Mouse (Mus musculus) embryonic facial prominence, embryonic 11.5 days (tissue): ENCODE measurements around the gene Fzd5. TPM values are rescaled to one million over a fixed set of nuclear protein-coding genes. Genes with fewer than 3 reads are reported as not detected.

Experiments used
- ATAC-seq: fragments of 200-750 bp; cut with Nextera tagmentation; replicated peaks from 2 replicates; pipeline ENCODE4 v1.8.0; 2017; ENCODE audit warnings: low read depth; ENCODE audit not compliant: insufficient number of reproducible peaks, low FRiP score, low TSS enrichment
- DNase-seq: peaks from one replicate; pipeline ENCODE4 v3.0.0-alpha.2; 2015; ENCODE audit warnings: low spot score
- H3K27ac ChIP-seq: fragments of 300-500 bp; sonication (generic); replicated peaks from 2 replicates; pipeline ENCODE4 v1.5.1; 2014; ENCODE audit warnings: mild to moderate bottlenecking, low read depth, low read length, control low read depth
- H3K27me3 ChIP-seq: fragments of 300-500 bp; sonication (generic); 2 replicates; pipeline ENCODE4 v1.6.1; 2014; ENCODE audit warnings: mild to moderate bottlenecking, low read length, moderate library complexity, mixed read lengths; ENCODE audit not compliant: control insufficient read depth, insufficient read depth
- H3K36me3 ChIP-seq: fragments of 300-500 bp; sonication (generic); replicated peaks from 2 replicates; pipeline ENCODE4 v1.6.1; 2014; ENCODE audit warnings: low read depth, mild to moderate bottlenecking, low read length, moderate library complexity, mixed read lengths; ENCODE audit not compliant: control insufficient read depth, insufficient read depth
- H3K4me1 ChIP-seq: fragments of 300-500 bp; sonication (generic); 2 replicates; pipeline ENCODE4 v1.6.1; 2014; ENCODE audit warnings: low read length, mixed read lengths; ENCODE audit not compliant: control insufficient read depth, insufficient read depth
- H3K4me2 ChIP-seq: fragments of 300-500 bp; sonication (generic); 2 replicates; pipeline ENCODE4 v1.6.1; 2014; ENCODE audit warnings: low read depth, mild to moderate bottlenecking, control low read depth, low read length, moderate library complexity
- H3K4me3 ChIP-seq: fragments of 300-500 bp; sonication (generic); 2 replicates; pipeline ENCODE4 v1.5.1; 2014; ENCODE audit warnings: low read depth, low read length, control low read depth
- H3K9ac ChIP-seq: fragments of 300-500 bp; sonication (generic); replicated peaks from 2 replicates; pipeline ENCODE4 v1.6.1; 2014; ENCODE audit warnings: mild to moderate bottlenecking, control low read depth, low read length
- H3K9me3 ChIP-seq: fragments of 300-500 bp; sonication (generic); replicated peaks from 2 replicates; pipeline ENCODE4 v1.6.1; 2016; ENCODE audit warnings: mild to moderate bottlenecking, low read length, inconsistent platforms, mixed read lengths; ENCODE audit not compliant: control insufficient read depth
- WGBS: fragments of 180-500 bp; shearing (Covaris S2); extraction: QIAGEN DNeasy Blood & Tissue Kit; methylation state at CpG from one replicate; pipeline ENCODE4 v1.1.7; 2014; 5-methylcytosine and 5-hydroxymethylcytosine counted together
- polyA plus RNA-seq: library from polyadenylated mRNA; unstranded; fragments of >200 nt; fragmentation: Nextera tagmentation; extraction: Ambion mirVana; gene quantifications from 2 replicates; pipeline ENCODE4 v1.2.1, GENCODE M21; 2014

The Fzd5 gene
- polyA plus RNA-seq, 1 experiment from 2014 or later: 2.9 TPM

DNA sequence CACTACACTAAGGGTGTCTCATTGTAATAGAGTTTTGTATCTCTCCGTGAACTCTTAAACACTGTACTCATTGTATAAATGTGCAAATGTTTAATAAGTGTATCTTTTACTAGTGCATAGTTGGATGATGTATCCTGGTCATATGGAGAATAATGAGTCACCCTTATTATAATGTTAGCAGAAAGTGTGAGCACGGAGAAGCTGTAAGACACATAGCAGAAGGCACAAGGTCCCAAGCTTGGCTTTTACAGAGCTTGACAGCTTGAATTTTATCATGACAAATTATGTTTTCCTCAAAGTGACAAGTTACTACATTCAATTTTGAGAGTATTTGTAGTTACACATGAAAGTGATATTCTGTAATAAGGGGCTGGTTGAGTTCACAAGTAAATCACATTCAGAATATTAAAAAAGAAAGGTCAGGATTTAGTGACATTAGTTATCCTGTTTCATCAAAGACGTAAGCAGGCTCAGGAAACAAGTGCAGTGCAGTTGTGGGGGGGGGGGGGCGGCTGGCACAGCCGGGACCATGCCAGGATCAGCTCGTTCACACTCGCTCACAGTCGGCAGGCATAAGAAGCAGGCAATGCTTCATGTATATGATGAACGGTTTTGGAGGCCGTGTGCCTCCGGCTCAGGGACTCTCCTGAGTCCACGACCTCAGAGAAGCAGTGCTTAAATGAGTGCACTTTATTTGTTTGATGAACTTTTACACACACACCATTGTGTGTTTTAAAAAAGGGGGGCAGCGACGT lies 25.4 kb downstream of the Fzd5 start:
- ATAC-seq (no peak), DNase-seq (no peak)
- H3K4me2 ChIP-seq: no peak overlapping the region
- no peak overlapping the region for H3K27ac ChIP-seq
- no peaks in the 10 kb centered on the region for H3K27me3 ChIP-seq
- H3K4me1 ChIP-seq: no peaks in the 10 kb centered on the region
- H3K9me3 ChIP-seq: no peaks in the 10 kb centered on the region
- H3K36me3 ChIP-seq: no peaks in the 10 kb centered on the region; the same call in 1 of the 2 replicates
- no peak overlapping the region for H3K4me3 ChIP-seq
- H3K9ac ChIP-seq: no peak overlapping the region
- WGBS: 89% methylated on average over 14 of the region's 14 CpGs

DNA sequence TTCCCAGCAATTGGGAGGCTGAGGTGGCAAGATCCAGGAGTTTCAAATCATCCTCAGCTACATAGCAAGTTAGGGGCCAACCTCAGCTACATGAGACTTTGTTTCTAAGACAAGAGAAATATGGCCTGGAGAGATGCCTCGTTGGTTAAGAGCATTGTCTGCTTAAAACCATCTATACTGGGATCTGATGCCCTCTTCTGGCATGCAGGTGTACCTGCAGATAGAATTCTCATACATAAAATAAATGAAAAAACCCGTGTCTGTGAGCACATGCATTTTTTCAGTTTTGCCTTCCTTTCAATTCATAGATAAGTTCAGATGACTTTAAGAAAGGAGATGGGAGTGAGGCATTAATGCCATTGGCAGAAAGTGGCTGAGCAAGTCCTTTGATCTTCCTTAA lies 27.7 kb downstream of the Fzd5 start:
- no peaks in the 10 kb centered on the region for H3K4me1 ChIP-seq
- peak; percentile 59 for DNase-seq
- H3K36me3 ChIP-seq: no peaks in the 10 kb centered on the region; the same call in 1 of the 2 replicates
- H3K27me3 ChIP-seq: no peaks in the 10 kb centered on the region
- H3K27ac ChIP-seq: no peak overlapping the region
- no peaks in the 10 kb centered on the region for H3K9me3 ChIP-seq
- H3K9ac ChIP-seq: no peak overlapping the region
- WGBS: 26% methylated on average over 2 of the region's 2 CpGs
- no peak for ATAC-seq
- no peak overlapping the region for H3K4me3 ChIP-seq
- H3K4me2 ChIP-seq: no peak overlapping the region

DNA sequence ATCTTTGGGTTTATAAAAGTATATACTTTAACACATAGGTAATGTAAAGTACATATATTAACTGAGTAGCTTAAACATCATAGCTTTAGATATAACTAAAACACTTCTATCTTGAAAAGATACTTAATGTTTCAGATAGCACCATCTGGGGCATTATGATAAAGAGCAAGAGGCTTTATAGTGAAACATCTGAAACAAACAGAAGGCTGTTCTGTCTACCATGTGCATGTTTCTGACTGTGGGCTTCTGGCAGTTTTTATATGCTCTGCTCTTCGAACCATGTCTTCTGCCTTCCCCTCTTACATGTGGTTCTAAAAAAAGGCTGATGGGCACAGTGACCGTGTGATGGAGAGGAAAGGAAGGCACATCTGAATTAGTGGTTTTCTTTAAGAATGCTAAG lies 30.9 kb downstream of the Fzd5 start:
- H3K4me1 ChIP-seq: no peaks in the 10 kb centered on the region
- ATAC-seq (no peak), DNase-seq (no peak)
- H3K27ac ChIP-seq: no peak overlapping the region
- H3K36me3 ChIP-seq: no peaks in the 10 kb centered on the region
- no peak overlapping the region for H3K4me3 ChIP-seq
- no peak overlapping the region for H3K4me2 ChIP-seq
- no peaks in the 10 kb centered on the region for H3K9me3 ChIP-seq
- no peak overlapping the region for H3K9ac ChIP-seq
- no peaks in the 10 kb centered on the region for H3K27me3 ChIP-seq
- WGBS: 91% methylated on average over 2 of the region's 2 CpGs

DNA sequence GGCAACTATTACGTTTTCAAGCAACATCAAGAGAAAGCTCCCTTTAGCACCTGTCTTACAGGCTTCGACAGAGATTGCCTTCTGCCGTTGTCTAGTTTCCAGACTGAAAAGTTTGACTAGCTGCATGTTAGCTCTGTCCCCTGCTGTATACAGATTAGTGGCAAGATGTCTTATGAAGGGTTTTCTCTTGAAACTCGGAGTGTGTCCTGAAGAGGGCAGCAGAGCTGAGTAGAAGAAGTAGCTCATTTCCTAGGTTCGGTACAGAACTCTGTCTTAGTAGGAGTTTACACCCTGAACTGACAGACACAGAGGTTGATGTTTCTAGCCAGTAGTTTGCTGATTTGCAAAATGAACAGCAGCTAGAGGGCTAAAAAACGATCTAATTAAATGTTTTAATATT lies 32.3 kb downstream of the Fzd5 start:
- Histone ChIP-seq H3K9me3 (no peaks in the 10 kb centered on the region), H3K27ac (no peak overlapping the region), H3K9ac (no peak overlapping the region), H3K36me3 (no peaks in the 10 kb centered on the region), H3K27me3 (no peaks in the 10 kb centered on the region), H3K4me2 (no peak overlapping the region), H3K4me3 (no peak overlapping the region), H3K4me1 (no peaks in the 10 kb centered on the region)
- DNase-seq (peak; percentile 73), ATAC-seq (no peak)
- WGBS: 52% methylated on average over 6 of the region's 6 CpGs

DNA sequence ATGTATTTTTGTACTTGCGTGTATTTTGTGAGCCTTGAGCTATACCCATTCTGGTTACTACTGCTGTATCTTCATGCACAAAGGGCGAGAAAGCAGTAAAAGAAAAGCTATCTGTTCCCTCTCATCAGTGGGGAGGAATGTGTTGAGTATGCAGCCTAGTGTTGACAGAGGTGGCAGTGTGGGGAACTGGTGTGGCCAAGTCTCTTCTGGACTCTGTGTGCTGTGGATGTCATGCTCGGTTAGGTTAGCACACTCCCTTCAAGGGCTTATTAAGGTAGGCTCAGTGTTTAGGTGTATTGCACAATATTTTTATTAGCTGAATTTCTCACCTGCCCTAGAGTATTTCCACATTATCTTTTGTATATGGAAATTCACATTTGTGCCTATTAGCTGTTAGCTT lies 35.8 kb downstream of the Fzd5 start:
- Histone ChIP-seq H3K9ac (no peak overlapping the region), H3K9me3 (no peaks in the 10 kb centered on the region), H3K4me2 (no peak overlapping the region), H3K27me3 (no peaks in the 10 kb centered on the region), H3K36me3 (no peaks in the 10 kb centered on the region), H3K27ac (no peak overlapping the region), H3K4me3 (no peak overlapping the region), H3K4me1 (no peaks in the 10 kb centered on the region)
- DNase-seq (no peak), ATAC-seq (no peak)
- WGBS: 81% methylated on average over 3 of the region's 3 CpGs

DNA sequence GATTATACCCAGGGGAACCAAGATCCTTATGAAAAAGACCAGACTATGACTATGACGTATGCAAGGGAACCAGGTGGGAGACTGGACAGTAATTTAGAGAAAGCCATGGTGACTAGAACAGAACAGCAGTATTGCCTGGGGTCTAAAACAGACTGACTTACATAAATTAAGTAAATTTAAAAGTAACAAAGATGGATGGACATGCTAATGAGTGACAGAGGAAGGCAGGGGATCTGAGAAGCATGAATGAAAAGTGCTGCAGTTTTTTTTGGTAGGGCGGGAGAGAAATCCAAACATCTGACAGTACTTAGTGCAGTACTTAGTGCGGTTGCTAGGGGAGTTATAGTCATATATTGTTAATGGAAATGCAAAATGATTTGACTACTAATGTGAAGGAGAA lies 42.4 kb downstream of the Fzd5 start:
- Histone ChIP-seq H3K27ac (no peak overlapping the region), H3K9me3 (no peaks in the 10 kb centered on the region), H3K27me3 (no peaks in the 10 kb centered on the region), H3K36me3 (no peaks in the 10 kb centered on the region), H3K4me2 (no peak overlapping the region), H3K4me1 (no peaks in the 10 kb centered on the region; the same call in 1 of the 2 replicates), H3K4me3 (no peak overlapping the region), H3K9ac (no peak overlapping the region)
- DNase-seq (no peak), ATAC-seq (no peak)
- WGBS: 76% methylated on average over 3 of the region's 3 CpGs

DNA sequence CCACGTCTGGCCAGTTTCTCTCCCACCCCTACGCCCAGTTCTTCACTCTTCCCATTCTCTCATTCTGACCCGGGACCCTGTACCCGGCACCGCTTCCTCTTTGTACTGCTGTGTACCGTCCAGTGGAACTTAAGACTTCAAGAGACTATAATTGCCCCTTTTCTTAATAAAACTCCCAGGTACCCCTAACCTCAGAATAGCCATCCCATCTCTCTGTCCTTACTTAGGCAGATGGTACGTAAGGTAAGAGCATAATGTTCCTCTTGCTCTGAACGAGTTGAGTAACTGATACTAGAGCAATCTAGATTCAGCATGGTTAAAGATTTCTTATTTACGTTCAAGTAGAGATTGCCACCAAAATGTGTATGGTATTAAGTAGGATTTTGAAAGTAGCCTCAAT lies 46.0 kb downstream of the Fzd5 start:
- DNase-seq (peak; percentile 4), ATAC-seq (0 out of 2 replicates have a peak, but pooled peaks have one; percentile 6)
- peak overlapping the region; percentile 86 for H3K4me3 ChIP-seq
- 3% methylated on average over 9 of the region's 9 CpGs for WGBS
- H3K9me3 ChIP-seq: no peaks in the 10 kb centered on the region
- H3K9ac ChIP-seq: peak overlapping the region; percentile 78
- peak overlapping the region; percentile 56 for H3K4me2 ChIP-seq
- no peaks in the 10 kb centered on the region for H3K36me3 ChIP-seq
- H3K4me1 ChIP-seq: no peaks in the 10 kb centered on the region; the same call in 1 of the 2 replicates
- no peaks in the 10 kb centered on the region for H3K27me3 ChIP-seq
- no peak overlapping the region for H3K27ac ChIP-seq

DNA sequence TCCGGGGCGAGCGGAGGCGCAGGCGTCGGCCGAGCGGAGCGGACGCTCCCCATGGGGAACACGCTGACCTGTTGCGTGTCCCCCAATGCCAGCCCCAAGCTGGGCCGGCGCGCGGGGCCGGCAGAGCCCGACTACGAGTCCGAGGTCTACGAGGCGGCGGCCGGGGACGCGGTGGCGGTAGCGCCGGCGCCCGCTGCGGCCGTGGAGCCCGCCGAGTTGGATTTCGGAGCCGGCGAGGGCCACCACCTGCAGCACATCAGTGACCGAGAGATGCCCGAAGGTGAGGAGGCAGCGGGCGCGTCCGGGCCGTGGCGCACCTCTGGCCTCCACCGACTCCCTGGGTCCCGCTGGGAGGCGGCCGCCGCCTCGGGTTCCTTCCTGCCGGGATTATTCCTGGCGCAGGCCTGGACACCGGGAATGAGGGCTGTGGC lies 46.4 kb downstream of the Fzd5 start:
- no peaks in the 10 kb centered on the region for H3K9me3 ChIP-seq
- no peaks in the 10 kb centered on the region for H3K36me3 ChIP-seq
- H3K27ac ChIP-seq: peak overlapping the region; percentile 45; the same call in 1 of the 2 replicates
- no peaks in the 10 kb centered on the region; the same call in 1 of the 2 replicates for H3K4me1 ChIP-seq
- peak overlapping the region; percentile 56 for H3K4me2 ChIP-seq
- DNase-seq (peak; percentile 32), ATAC-seq (peak; percentile 14; the same call in 1 of the 2 replicates)
- H3K9ac ChIP-seq: peak overlapping the region; percentile 78
- no peaks in the 10 kb centered on the region for H3K27me3 ChIP-seq
- peak overlapping the region; percentile 86 for H3K4me3 ChIP-seq
- 0% methylated on average over 40 of the region's 55 CpGs for WGBS
